Mouse (Mus musculus) layer of hippocampus, adult 8-10 months (tissue): ENCODE measurements around the gene Oxnad1. TPM values are rescaled to one million over a fixed set of nuclear protein-coding genes. Genes with fewer than 3 reads are reported as not detected.

ENCODE experiments used
- DNase-seq, 2 experiments: peaks; one replicate each; pipeline ENCODE4 v3.0.0; 2022; ENCODE audit warnings: low spot score in 2 of 2
- total RNA-seq, 4 experiments: library from RNA; stranded (reverse); gene quantifications; 2 replicates each; pipeline ENCODE4 v1.2.4; 2022

Gene Oxnad1
- total RNA-seq, 4 experiments from 2014 or later: 11.1 to 17.7 (median 14.2) TPM

GRCm38 (mm10) chr14:32141723-32142122 lies 56.5 kb downstream of the Oxnad1 start, which contains the start of gene Msmb:
Msmb (plus strand) TSS chr14:32142023.
- no peak for DNase-seq

GRCm38 (mm10) chr14:32144734-32145133 lies 59.6 kb downstream of the Oxnad1 start:
- DNase-seq: no peak

- DNase-seq: no peak
These were observed 60.2 kb downstream of the Oxnad1 start for GRCm38 (mm10) chr14:32145401-32145800.

- no peak for DNase-seq
These were observed 60.8 kb downstream of the Oxnad1 start for GRCm38 (mm10) chr14:32145809-32146511.

- no peak for DNase-seq
These were observed 61.4 kb downstream of the Oxnad1 start for GRCm38 (mm10) chr14:32146578-32146977.

- DNase-seq: no peak
These were observed 65.7 kb downstream of the Oxnad1 start for GRCm38 (mm10) chr14:32150872-32151271.

- DNase-seq: no peak
These were observed 67.2 kb downstream of the Oxnad1 start for GRCm38 (mm10) chr14:32152243-32152965.

Other genes with a start within 250 kb of the Oxnad1 start
- 1 to 10 TPM; 1.8 to 5.7 (median 3.8) TPM for gene Galnt15, start 56.4 kb upstream of the Oxnad1 start, total RNA-seq
- gene Dph3, start 355 bp downstream of the Oxnad1 start, total RNA-seq: 10 to 100 TPM; 33.7 to 42.6 (median 36.0) TPM
- gene Msmb, start 56.6 kb downstream of the Oxnad1 start, total RNA-seq: not detected
- 100 to 1,000 TPM; 101 to 113 (median 110) TPM for gene Ncoa4, start 74.5 kb downstream of the Oxnad1 start, total RNA-seq
- gene Timm23, start 116.5 kb downstream of the Oxnad1 start, total RNA-seq: 10 to 100 TPM; 55.7 to 79.0 (median 66.2) TPM
- gene Parg, start 116.6 kb downstream of the Oxnad1 start, total RNA-seq: 10 to 100 TPM; 37.5 to 47.8 (median 40.3) TPM
- 100 to 1,000 TPM in 2 of 4 experiments, 10 to 100 TPM in 2; 98.6 to 108 (median 101) TPM for gene Ogdhl, start 236.6 kb downstream of the Oxnad1 start, total RNA-seq